Mouse (Mus musculus) megakaryocyte, embryonic 14.5 days (primary cell): ENCODE measurements around the gene Commd1.

ENCODE experiments used
- FLI1 ChIP-seq: IDR thresholded peaks from 2 replicates; pipeline ENCODE4 v1.6.1; 2012; ENCODE audit warnings: low read length, inconsistent platforms, mixed read lengths
- GATA1 ChIP-seq: IDR thresholded peaks from 3 replicates; pipeline ENCODE4 v1.6.1; 2012; ENCODE audit warnings: mixed read lengths, low read length, inconsistent platforms, borderline replicate concordance

- TF ChIP-seq GATA1 (no peak), FLI1 (no peak)
These were observed 64.4 kb downstream of the Commd1 start for GRCm38 (mm10) chr11:22917786-22918185.
